Mouse (Mus musculus) adrenal gland, postnatal 14 days (tissue): Measurements from ENCODE around the gene Stambpl1. TPM values are rescaled to one million over a fixed set of nuclear protein-coding genes. Genes with fewer than 3 reads are reported as not detected.
"Not testable (repeated sequence)": the region's sequence is repeated elsewhere in the genome, so short reads cannot be mapped to it uniquely, and the experiment has no call there.

Experiments
- DNase-seq: peaks from one replicate; pipeline ENCODE4 v3.0.0; 2021; ENCODE audit warnings: mixed read lengths
- total RNA-seq: library from RNA; stranded (reverse); gene quantifications from 2 replicates; pipeline ENCODE4 v1.2.3, GENCODE M21; 2021

Gene Stambpl1
- total RNA-seq, 1 experiment from 2014 or later = 5.6 TPM

DNA sequence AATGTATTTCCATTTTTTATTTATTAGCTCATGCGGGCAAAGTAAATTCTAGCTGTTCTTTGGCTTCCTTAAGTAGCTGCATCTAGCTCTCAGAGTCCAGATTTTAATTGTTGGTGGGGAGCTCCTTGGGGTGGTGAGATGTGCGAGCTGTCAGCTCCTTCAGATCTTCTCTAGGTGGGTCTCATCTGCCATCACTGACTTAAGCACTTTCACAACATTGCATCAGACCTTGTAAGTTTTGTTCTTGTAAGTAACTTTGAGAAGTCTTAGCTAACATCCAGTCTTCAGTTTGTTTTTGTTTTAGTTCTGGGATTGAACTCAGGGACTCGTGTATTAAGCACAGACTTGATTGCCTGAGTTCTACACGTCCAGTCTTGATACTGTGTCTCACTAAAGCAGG is 6.9 kb downstream of the Stambpl1 start:
- DNase-seq = no peak

DNA sequence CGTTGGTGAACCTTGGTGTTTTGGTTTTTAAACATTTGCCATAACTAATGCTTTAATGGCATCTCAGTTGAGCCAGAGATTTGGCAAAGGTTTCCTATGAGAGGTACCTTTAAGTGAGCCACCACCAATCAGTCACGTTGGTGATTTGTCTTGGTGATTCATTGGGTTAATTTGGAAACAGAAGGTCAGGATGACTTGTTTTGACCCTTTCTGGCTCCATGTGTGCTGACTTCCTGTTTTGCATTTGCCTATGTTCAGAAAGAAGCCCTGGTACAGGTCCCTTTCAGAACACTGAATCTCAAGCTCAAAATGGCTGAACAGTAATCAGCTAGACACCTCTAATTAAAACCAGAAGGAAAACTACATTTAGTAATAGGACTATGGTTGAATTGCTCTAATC is 7.5 kb downstream of the Stambpl1 start:
- DNase-seq = no peak

DNA sequence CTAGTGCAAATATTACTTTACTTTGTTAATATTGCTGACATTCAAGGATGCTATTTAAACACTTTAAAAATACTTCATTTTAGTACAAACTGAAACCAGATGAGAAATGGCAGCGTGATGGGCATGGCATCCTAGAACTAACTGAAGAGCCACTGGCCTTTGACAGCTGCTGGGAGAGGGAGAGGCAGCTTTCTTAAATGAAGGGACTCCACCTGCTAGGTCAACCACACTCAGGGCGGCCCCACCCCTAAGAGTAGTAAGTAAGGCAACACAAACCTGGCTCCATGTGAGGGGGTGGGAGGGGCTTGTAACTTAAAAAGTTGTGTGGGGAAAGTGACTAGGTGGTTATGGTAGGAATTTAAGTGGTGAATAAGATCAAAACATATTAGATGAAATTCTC is 10.6 kb downstream of the Stambpl1 start:
- DNase-seq = no peak

DNA sequence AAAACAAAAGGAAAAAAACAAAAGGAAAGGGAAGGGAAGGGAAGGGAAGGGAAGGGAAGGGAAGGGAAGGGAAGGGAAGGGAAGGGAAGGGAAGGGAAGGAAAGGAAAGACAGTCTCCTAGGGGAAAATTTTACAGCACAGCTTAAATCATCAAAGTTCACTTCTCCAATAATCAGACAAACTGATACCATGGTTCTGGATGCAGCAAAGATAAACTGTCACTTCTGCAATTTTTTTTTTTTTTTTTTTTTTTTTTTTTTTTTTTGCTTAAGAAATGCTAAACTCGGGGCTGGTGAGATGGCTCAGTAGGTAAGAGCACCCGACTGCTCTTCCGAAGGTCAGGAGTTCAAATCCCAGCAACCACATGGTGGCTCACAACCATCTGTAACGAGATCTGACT is 14.1 kb downstream of the Stambpl1 start:
- not testable (repeated sequence) for DNase-seq

DNA sequence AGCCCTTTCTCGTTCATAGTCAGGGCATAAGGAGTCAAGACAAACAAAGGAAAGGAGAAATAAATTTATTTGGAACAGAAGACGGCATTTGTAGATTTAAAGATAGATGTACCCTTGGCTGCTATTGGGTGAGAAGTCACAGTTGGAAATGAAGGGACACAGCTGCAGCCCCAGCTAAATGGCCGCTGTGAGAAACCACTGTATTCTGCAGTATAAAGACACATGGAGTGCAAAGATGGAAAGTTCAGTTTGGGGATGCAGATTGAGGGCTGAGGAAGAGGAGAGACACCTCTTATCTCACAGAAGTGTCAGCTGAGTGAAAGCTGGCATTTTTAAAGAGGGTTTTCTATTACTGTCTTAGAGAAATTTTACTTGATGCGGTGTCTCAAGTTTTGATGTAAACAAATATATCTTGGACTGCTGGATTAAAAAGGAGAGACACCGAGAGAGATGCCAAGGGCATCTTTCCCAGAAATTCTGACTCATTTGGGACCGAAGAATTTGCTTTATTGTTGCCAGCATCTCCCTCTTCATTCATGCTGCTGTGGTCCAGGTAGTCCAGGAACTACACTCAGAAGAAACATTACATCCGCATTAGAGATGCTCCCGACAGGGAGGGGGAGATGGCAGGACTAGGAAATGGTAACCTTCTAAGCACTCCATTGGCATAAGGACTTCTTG is 14.9 kb downstream of the Stambpl1 start:
- DNase-seq = no peak

DNA sequence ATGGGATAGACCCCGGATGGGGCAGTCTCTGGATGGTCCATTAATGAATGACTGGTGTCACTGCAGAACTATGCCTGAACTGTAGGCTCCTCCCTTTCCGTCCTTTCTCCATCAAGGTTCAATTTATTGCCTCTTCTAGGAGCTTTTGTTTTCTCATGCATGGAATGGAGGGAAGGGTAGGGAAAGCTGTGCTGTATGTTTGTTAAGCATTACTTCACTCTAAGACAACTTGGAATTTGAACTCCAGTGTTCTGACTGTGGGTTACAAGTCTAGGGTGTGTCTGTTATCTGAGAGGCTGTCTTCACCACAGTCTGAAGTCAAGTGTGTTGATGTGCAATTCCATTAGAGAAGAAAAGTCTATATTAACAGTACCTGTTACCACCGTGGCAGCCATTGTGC is 17.0 kb downstream of the Stambpl1 start:
- no peak for DNase-seq

DNA sequence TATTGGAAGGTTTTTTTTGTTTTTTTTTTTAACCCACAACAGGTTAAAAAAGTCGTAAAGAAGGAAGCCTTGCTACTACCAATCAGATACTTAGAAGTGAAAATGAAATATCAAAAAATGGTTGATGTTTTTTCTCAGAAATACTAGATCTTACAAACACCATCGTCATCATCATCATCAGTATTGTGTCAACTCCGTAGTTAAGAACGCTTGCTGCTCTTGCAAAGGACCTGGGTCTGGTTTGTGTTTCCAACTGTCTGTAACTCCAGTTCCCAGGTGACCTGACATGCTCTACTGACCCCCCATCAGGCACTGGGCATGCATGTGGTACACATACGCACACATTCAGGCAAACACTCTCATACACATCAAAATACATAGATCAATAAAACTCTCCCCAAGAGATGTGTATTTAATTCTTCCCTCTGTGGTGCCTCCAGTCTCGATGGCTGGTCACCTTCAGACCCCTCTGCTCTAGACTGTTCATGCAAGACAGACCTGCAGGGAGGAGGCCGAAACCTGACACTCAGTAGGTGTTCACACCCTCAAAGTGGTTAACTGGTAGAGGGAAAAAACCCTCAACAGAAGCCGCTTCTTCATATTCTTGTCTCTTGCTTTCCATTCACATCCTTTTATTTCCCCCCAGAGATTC is 18.0 kb downstream of the Stambpl1 start:
- DNase-seq = no peak

DNA sequence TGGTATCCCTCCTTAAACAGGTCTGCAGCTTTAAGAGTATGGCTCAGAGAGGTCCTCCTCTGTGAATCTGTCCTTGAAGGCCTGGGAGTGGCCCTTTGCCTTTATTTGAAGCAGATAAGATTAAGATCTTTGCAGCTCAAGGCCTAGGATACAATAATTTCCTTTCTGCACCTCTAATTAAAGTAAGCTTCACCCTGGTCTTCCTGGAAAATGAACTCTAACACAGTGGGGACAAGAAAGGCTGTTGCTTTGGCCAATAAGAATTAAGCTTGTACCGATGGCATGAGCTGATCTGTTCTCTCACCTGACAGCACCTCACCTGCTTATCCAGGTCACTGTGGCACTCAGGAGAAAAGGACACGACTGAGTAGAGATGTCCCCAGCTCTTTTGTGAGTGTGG is 18.8 kb downstream of the Stambpl1 start:
- DNase-seq = no peak

DNA sequence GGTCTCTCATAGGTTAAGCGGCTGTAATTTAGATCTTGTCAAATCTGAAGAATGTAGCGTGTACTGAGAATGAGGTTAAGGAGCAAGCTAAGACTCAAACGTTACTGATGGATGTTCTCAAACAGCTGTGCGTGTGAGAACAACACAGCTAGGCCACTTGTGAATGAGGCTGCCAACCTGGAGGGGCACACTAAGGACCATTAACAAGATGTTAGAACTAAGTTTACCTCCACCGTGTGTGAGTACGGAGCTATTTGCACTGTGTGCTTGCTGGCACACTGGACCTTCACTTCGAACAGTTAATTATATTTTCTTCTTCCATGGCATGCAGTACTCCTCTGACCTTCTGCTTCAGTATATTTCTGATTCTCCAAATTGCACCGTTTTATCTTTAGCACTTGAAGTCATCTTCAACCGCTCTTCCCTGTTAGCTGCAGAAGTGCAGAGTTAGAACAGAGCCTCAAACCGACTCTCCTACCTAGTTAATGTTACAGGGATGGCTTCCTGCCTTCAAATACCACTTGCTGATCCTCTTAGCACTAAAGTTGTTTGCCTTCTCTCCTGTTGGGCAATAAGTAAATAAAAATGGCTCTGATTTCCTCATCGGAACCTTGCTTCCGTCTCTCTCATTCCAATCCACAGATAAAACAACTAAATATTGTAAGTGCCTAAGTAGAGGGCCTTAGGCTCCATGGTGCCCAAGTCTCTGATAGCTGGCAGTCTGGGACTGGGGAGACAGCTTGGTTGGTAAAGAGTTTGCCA is 20.6 kb downstream of the Stambpl1 start:
- DNase-seq = no peak

DNA sequence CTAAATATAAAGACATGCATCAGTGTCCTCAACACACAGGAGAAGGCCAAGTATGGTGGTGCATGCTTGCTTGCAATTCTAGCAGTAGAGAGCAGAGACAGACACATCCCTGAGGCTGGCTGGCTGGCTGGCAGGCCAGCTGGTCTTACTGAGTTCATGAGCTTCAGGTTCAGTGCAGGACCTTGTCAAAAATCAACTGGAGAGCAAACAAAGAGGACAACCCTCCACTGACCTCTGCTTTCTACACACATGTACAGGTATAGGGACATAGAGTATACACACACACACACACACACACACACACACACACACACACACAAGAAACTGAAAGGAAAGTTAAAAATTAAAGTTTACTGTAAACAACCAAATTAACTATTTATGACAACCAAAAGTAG is 21.2 kb downstream of the Stambpl1 start:
- no peak for DNase-seq

DNA sequence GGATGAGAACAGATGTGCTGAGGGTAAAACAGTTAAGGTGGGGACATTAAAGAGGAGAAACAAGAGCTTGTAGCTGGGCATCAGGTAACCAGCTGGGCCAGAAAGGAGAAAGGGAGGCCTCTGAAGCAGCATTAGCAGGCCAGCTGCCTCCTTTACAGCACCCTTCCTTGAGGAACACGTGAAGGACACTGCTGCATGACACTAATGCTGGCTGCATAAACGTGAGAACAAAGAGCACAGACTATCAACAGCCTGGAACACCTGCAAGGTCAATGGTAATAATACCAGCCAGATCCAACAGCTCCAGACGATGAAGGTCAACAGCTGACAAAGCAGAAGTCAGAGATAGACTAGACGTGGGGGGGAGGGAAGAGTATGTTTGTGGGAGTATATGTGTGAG is 22.1 kb downstream of the Stambpl1 start:
- peak; percentile 20 for DNase-seq

DNA sequence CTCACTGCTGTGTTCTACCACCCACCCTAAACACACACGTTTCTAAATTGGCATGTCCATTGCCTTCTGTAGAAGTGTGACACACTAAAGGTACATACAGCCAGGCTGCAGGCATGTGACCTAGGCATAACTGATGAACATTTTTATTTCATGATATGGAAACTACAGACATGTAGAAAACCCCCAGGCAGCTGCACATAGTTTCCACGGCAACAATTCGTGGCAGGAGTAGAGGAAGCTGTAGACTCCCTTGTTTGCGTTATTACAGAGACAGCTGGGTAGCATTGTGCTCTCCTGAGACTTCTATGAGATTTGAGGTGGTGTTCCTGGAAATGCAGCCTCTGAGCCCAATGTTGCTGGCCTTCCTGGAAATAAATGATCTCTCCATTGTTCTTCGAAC is 24.9 kb downstream of the Stambpl1 start:
- no peak for DNase-seq

DNA sequence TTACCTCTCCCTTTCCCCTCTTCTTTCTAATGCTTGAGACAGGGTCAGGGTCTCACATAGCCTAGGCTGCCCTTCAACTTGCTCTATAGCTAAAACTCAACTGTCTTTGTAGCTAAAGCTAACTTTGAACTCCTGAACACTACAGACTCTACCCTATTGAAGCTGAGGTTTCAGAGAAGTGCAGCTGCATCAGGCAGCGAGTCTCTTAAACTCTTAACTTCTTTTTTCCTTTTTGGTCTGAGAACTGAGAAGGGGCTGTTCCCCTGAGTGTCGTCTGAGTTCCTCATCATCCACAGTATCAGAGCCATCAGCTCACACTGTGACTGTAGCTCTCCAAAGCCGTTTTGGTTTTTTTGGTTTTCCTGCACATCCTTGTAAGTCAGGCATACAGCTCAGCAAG is 25.7 kb downstream of the Stambpl1 start:
- no peak for DNase-seq

DNA sequence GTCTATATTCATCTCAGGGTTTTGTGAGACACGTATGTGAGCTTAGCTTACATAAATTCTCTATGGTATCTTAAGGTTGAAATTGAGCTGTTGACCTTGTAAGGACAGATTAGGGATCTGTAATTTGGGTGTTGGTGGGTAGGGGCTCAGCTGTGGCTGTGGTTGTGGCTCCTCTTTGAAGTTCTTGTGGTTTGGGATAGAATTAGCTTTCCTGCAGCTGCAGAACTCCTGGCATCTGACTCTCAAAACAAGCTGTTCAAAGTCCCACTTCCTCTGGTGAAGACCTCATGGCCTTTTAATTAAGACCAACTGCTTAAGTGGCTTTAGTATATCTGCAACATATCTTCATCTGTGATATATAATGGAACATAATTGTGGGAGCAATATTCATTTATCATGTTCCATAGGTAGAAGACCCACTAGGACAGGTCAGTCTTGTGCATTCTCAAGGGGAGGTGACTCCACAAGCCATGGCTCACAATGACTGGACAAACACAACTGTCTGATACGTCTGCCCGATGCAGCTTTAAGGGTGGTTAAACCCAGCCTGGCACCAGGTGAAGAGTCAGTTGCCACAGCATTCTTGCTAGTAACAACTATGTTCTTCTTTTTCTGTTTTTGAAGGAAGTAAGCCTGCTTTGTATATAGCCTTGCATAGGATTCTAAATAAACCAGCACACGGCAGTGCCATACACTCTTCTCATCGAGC is 27.4 kb downstream of the Stambpl1 start:
- no peak for DNase-seq

DNA sequence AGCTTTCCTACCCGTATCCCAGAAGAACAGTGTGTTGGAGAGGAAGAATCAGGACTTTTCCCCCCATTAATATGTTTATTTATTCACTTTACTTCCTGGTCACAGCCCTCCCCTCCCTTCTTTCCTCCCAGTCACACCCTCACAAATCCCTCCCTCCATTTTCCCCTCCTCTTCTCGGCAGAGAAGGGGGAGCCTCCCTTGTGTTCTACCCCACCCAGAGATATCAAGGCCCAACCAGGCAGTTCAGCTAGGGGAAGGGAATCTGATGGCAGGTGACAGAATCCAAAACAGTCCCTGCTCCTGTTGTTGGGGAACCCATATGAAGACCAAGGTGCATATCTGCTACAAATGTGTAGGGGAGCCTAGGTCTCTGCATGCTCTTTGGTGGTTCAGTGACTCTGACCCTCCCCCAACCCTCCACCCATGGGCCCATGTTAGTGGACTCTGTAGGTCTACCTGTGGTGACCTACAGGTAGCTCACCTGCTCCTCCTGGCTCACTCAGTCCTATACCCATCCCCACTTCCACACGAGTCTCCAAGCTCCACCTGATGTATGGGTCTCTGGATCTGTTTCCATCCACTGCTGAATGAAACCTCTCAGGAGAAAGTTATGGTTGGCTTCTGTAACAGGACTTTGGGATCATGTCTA is 28.8 kb downstream of the Stambpl1 start:
- no peak for DNase-seq

DNA sequence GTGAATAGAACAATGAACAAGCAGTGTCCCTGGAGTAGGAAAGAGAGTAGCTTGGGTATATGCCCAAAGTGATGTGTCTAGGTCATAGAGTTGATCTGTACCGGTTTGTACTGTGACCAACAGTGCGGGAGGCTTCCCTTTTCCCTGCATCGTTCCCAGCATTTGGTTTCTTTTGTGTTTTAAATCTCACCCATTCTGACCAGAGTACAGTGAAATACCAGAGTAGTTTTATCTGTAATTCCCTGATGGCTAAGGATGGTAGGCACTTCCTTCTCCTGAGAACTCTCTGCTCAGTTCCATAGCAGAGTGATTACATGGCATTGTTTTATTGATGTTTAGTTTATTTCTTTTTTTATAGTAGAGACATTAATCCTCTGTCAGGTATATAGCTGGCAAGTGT is 30.8 kb downstream of the Stambpl1 start:
- no peak for DNase-seq

DNA sequence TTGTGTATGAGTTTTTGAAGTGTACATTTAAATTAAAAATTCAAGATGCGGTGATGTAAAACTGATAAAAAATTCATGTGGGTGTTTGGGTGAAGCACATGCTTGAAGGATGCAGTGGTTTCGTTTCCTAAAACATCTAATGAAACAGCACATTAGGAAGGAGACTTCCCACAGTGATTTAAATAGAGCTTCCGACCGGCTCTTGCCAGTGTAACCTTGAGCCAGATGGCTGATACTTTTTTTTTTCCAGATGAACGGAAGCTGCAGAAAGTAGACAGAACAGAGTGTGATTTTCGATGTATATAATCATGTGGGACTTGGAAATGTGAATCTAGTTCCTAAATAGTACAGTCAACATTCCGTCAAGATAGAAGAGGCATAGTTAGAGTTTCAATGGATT is 39.6 kb downstream of the Stambpl1 start:
- DNase-seq = no peak

DNA sequence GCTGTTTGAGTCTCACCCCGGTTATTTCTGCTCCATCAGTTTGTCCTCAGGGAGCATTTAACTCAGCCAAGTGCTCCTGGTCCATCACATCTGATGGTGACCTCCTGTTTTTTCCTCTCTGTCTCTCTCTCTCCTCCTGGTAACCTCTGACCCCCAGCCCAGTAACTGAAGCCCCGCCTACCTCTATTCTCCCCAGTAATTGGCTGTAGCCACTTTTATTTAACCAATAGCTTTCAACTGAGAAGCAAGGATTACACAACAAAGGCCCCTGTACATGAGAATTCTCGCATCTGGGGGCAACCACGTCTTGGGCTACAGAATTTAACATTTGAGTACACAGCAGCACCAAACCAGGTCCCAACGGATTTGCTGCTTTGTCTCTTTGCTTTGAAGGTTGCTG is 40.3 kb downstream of the Stambpl1 start:
- no peak for DNase-seq

DNA sequence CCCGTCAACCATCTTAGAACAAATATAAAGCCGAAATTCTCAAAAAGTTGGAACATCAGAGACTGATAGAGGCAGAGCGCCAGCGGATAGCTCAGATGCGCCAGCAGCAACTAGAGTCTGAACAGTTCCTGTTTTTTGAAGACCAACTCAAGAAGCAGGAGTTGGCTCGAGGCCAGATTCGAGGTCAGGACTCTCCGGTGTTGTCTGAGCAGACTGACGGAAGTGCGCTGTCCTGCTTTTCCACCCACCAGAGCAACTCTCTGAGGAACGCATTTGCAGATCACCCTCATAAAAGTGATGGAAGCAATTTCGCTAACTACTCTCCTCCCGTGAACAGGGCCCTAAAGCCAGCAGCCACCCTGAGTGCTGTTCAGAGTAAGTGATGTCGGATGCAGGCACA is 41.9 kb downstream of the Stambpl1 start:
- DNase-seq = peak; percentile 69

DNA sequence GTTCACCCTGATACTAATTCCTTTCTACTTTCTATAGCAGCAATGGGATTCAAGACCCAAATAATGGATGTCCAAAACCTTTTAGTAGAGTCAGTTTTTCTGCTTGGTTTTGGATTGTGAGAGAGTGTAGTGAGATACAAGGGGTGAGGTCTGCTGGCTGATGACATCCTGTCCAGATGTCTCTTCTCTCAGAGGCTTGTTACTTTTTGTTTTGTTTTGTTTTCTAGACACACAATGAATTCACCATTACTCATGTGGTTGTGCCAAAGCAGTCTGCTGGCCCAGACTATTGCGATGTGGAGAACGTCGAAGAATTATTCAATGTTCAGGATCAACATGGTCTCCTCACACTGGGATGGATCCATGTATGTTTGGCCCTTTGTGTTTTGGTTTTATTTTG is 44.0 kb downstream of the Stambpl1 start:
- no peak for DNase-seq

DNA sequence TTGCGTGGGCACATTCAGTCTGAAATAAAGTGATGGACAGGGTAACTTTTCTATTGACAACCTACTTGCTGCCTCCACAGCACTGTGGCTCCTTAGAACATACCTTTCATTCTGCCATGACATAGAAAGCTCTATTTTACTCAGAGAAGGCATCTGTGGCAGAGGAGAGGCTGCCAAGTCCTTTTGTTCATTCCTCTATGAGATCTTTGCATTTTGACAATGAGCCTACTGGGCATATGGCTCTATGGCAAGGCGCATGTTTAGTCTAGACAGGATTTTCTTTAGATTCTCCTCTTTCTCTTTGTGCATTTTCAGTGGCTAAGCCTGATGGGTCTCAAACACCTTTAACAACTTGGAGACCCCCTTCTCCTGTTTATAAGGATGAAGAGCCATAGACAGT is 45.7 kb downstream of the Stambpl1 start:
- no peak for DNase-seq

DNA sequence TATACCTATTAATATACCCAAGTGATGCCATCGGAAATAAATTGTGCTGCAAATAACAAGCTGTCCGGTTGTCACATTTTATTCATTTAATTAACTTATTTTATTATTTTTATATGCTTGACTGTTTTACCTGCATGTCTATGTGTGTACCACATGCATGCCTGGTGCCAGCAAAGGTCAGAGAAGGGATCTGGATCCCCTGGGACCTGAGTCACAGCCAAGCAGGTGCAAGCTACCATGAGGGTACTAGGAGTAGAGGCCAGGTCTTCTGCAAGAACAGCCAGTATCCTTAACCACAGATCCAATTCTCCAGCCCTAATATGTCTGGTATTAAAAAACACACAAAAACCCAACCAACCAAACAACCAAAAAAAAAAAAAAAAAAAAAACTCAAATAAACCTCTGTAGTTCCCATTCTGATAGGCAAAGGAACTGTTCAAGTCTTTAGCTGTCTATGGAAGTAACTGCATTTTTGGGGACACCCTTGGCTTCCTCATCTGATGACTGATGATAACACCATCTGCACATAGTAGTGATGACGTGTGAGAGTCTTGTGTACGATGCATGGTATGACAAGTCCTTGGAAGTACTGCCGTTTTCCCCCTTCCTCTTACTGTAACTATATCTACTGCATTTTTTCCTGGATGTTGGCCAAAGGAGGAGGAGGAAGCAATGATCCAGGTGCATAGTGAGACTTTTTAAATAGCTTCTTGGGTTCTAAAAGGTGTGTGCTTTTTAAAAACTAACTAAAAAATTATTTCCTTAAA is 48.4 kb downstream of the Stambpl1 start:
- DNase-seq = no peak
